Mouse (Mus musculus) urinary bladder, postnatal 4 days (tissue): ENCODE results near the gene Pbx2.

ENCODE experiments used
- DNase-seq, 2 experiments: peaks; one replicate each; pipeline ENCODE4 v3.0.0; 2021 to 2022; ENCODE audit warnings: low spot score in 2 of 2

The Pbx2 gene

DNA sequence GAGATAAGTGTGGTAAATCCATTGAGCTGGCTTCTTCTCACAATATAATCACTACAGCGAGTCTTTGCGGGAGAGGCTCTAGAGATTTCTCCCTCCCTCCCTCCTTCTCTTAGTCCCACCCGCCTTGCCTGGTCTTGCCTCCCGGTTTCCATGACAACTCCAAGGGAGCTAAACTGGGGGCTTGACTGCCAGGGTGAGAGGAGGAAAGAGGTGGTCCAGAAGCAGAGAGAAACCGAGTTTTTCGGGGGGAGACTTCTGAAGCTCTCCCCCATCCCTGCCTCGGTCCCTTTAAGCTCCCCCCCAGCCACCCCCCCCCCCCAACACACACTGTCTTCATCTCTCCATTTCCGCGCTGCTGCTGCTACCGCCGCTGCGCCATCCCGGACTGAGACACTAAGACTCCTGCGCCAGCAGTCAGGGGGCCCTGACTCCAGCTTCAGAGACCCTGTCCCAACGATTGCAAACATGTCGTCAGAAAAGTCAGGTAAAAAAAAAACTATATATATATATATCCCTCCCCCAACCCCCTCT is 38.2 kb downstream of the Pbx2 start, which contains the start of gene Prrt1:
Prrt1 (plus strand) TSS at position 313 of the 531 bp plus-strand sequence.
- DNase-seq, result no peak

GRCm38 (mm10) chr17:34629796-34630603 is 38.9 kb downstream of the Pbx2 start:
- DNase-seq, result no peak

GRCm38 (mm10) chr17:34630761-34631301 is 39.8 kb downstream of the Pbx2 start:
- no peak for DNase-seq

- DNase-seq, result no peak
Observed at GRCm38 (mm10) chr17:34631647-34632046, 40.6 kb downstream of the Pbx2 start.

DNA sequence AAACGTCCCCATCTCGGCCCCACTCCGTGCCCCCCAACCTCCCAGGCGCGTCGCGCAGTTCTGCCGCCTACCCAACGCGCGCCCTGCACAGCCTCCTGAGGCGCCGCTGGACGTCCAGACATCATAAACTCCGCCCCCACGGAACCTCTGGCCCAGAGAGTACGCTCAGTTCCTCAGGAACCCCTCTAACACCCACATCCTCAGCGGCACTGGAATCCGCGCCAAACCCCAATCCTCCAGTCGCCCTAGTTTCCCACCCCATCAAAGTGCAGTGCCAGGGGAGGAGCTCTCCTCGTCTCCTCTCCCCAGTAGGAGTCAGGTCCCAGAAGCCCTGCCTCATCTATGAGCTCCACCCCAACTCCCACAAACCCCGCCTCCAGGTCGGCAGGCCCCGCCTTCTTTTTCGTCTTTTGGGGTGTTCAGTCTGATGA is 41.2 kb downstream of the Pbx2 start:
- DNase-seq, result peak; percentile 80 to 89

GRCm38 (mm10) chr17:34635671-34636070 is 44.6 kb downstream of the Pbx2 start:
- no peak for DNase-seq

DNA sequence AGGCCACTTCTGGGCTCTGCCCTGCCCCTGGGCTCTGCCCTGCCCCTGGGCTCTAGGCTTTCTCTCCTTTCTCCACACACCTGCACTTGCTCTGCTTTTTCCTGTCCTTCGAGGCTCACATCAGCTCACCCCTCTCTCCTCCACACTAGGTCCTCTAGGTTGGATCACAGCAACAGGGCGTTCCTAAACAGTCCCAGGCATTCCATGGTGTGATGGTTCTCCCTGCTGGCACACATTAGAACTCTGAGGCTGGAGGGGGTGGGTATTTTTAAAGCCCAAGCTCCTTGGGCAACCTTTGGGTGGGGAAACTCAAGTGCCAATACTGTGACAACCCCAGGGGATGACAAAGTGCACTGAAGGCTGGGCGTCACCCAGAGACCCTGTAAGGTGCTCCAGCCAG is 46.4 kb downstream of the Pbx2 start:
- DNase-seq, result no peak

DNA sequence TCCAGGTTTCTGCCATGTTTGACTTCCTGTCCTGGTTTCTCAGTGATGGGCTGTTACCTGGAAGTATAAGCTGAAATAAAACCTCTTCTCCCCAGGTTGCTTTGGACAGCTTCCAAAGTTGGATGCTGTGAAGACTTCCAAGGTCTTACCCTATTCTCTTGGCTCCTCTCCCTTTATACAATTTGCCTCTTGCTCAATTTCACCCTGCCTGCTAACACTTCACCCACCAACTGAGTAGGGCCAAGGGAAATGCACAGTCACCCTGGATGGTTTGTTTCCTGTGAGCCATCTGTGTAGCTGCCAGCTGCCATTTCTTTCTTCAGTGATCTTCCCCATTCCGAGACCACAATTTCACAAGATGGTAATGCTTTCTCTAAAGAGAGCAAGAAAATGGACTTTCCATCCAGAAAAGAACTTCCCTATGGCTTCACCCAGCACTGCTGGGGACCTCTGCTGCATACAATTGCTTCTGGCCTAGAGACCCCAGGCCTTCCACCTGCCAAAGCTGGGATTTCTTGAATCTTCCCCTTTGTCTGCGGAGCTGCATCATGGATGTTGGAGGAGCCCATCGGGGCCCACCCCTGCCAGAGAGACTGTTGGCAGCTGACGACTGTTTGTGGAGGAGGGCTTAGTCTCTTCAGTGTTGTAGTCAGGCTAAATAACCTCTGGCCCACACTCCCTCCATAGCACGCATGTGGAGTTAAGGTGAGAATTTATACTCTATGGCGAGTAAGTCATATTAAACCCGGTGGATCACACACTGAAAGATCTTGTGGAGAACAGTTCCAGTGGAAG is 48.6 kb downstream of the Pbx2 start:
- no peak for DNase-seq

- DNase-seq, result peak in 1 of 2 experiments; percentile 59
Observed at GRCm38 (mm10) chr17:34640778-34641601, 49.9 kb downstream of the Pbx2 start.

DNA sequence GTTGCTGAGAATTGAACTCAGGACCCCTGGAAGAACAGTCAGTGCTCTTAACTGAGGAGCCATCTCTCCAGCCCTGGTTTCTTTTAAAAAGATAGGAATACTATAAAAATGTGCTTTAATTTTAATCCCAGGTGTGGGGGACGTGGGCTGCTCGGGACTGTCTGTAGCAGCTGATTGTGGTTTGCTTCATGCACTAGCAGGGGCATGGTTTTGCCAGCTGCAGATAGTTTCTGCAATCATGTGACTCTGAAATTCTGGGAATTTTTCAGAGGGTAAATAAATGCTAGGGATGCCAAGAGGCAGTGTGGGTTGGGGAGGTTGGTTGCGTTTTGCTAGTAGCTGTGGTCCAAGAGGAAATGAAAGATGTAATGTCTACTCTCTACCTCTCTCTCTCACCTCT is 50.9 kb downstream of the Pbx2 start:
- no peak for DNase-seq

- DNase-seq, result no peak
Observed at GRCm38 (mm10) chr17:34643379-34643778, 52.3 kb downstream of the Pbx2 start.

DNA sequence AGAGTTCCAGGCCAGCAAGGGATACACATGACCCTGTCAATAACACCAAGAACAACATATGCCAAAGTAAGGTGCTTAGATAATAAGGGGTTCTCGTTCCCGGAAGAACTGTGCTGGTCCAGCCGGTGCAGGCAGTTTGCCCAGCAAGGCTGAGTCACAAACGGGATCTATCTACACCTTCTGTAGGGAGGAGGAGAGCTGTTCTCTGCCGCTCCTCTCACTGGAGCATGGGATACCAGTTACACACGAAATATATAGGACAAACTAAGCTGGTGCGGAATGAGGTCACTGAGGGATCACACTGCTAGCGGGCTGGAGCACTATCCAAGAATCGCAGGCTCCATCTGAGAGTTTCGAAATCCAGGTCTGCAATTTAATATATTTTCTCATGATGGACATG is 52.9 kb downstream of the Pbx2 start:
- DNase-seq, result no peak

DNA sequence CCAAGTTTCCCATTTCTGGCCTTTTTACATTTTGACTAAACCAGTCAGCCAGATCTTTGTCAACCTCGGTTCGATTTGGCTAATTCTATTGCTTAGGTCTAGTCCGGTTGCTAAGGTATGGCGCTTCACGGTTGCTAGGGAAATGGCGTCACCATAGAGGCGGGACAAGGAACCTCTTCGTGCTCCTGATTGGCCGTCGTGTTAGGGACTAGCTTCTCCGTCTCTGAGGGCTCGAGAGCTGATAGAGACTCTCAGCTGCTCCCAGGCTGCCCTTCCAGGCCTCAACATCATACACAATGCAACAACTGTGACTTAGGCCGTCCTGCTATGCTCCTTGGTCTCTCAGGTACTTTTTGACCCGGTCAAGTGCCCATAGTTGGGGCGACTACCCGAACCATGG is 53.5 kb downstream of the Pbx2 start, which contains the start of gene Fkbpl:
Fkbpl (plus strand) TSS at position 157 of the 400 bp plus-strand sequence.
- peak; percentile 91 to 95 for DNase-seq

- no peak for DNase-seq
Observed at GRCm38 (mm10) chr17:34645256-34645829, 54.3 kb downstream of the Pbx2 start.

DNA sequence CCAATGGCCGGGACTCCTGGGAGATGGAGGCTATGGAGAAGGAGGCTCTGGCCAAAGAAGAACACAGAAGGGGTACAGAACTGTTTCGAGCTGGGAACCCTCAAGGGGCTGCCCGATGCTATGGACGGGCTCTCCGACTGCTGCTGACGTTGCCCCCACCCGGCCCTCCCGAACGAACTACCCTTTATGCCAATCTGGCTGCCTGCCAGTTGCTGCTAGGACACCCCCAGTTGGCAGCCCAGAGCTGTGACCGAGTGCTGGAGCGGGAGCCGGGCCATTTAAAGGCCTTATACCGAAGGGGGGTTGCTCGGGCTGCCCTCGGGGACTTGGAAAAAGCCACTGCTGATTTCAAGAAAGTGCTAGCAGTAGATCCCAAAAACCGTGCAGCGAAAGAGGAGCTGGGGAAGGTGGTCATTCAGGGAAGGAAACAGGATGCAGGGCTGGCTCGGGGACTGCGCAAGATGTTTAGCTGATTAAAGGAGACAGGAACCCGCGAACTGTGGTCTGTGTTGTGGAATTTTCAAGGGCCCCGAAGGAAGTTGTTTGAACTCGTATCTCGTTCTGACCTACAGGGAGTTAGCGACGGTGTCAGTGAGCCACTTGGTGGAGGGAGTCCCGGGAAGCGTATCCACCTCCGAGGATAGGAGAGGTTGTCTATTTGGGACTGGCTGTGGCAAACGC is 54.9 kb downstream of the Pbx2 start:
- DNase-seq, result no peak
